Mouse (Mus musculus): ENCODE measurements at regions not wholly inside any gene's neighbourhood (a gene's known extent, or its start where the extent isn't known, plus 50 kb on each side); places are given as distances from the start of the nearest gene placed in this dataset.

GRCm38 (mm10) chr3:65478215-65478614 lies 50.0 kb upstream of the Tiparp start:
- no peak overlapping the region for H3K9ac ChIP-seq
- 87% methylated on average over 6 of the region's 6 CpGs for WGBS
- no peaks in the 10 kb centered on the region for H3K36me3 ChIP-seq
- ATAC-seq (ENCODE audit: borderline replicate concordance, extremely low read depth, low FRiP score, low TSS enrichment): no peak
- H3K4me2 ChIP-seq: no peak overlapping the region
- peaks cover 19% of the 10 kb centered on the region for H3K4me1 ChIP-seq
- H3K9me3 ChIP-seq: no peaks in the 10 kb centered on the region
- H3K4me3 ChIP-seq: no peak overlapping the region
- H3K27ac ChIP-seq: no peak overlapping the region
- H3K27me3 ChIP-seq: no peaks in the 10 kb centered on the region

GRCm38 (mm10) chr3:65477111-65477510 lies 51.1 kb upstream of the Tiparp start:
- ATAC-seq (ENCODE audit: borderline replicate concordance, extremely low read depth, low FRiP score, low TSS enrichment): no peak
- Histone ChIP-seq H3K36me3 (no peaks in the 10 kb centered on the region), H3K9me3 (no peaks in the 10 kb centered on the region), H3K4me2 (no peak overlapping the region), H3K27ac (no peak overlapping the region), H3K27me3 (no peaks in the 10 kb centered on the region), H3K4me3 (no peak overlapping the region), H3K4me1 (peaks cover 8% of the 10 kb centered on the region), H3K9ac (no peak overlapping the region)
- 46% methylated on average over 4 of the region's 4 CpGs for WGBS

- Histone ChIP-seq H3K27me3 (no peaks in the 10 kb centered on the region), H3K9me3 (no peaks in the 10 kb centered on the region), H3K27ac (no peak overlapping the region), H3K4me3 (no peak overlapping the region), H3K4me2 (no peak overlapping the region), H3K4me1 (peaks cover 8% of the 10 kb centered on the region; the same call in 1 of the 2 replicates), H3K36me3 (no peaks in the 10 kb centered on the region), H3K9ac (no peak overlapping the region)
- WGBS: 79% methylated on average over 19 of the region's 19 CpGs
- no peak for ATAC-seq (ENCODE audit: borderline replicate concordance, extremely low read depth, low FRiP score, low TSS enrichment)
Observed at GRCm38 (mm10) chr3:65476091-65476953, 51.9 kb upstream of the Tiparp start.

GRCm38 (mm10) chr3:65474585-65474984 lies 53.6 kb upstream of the Tiparp start:
- H3K4me3 ChIP-seq: no peak overlapping the region
- ATAC-seq (ENCODE audit: borderline replicate concordance, extremely low read depth, low FRiP score, low TSS enrichment): no peak
- H3K27me3 ChIP-seq: no peaks in the 10 kb centered on the region
- H3K4me1 ChIP-seq: peaks cover 8% of the 10 kb centered on the region; the same call in 1 of the 2 replicates
- no peaks in the 10 kb centered on the region for H3K36me3 ChIP-seq
- 64% methylated on average over 7 of the region's 7 CpGs for WGBS
- H3K27ac ChIP-seq: no peak overlapping the region
- no peaks in the 10 kb centered on the region for H3K9me3 ChIP-seq
- H3K4me2 ChIP-seq: no peak overlapping the region
- no peak overlapping the region for H3K9ac ChIP-seq

- peaks cover 3% of the 10 kb centered on the region; the same call in 1 of the 2 replicates for H3K4me1 ChIP-seq
- no peaks in the 10 kb centered on the region for H3K27me3 ChIP-seq
- H3K4me2 ChIP-seq: no peak overlapping the region
- no peak for ATAC-seq (ENCODE audit: borderline replicate concordance, extremely low read depth, low FRiP score, low TSS enrichment)
- H3K4me3 ChIP-seq: no peak overlapping the region
- H3K9me3 ChIP-seq: no peaks in the 10 kb centered on the region
- no peaks in the 10 kb centered on the region for H3K36me3 ChIP-seq
- no peak overlapping the region for H3K27ac ChIP-seq
- WGBS: 87% methylated on average over 7 of the region's 7 CpGs
- H3K9ac ChIP-seq: no peak overlapping the region
Observed at GRCm38 (mm10) chr3:65471796-65472195, 56.4 kb upstream of the Tiparp start.

- no peak overlapping the region for H3K4me2 ChIP-seq
- H3K27ac ChIP-seq: no peak overlapping the region
- H3K9ac ChIP-seq: no peak overlapping the region
- H3K9me3 ChIP-seq: no peaks in the 10 kb centered on the region
- 0 out of 2 replicates have a peak, but pooled peaks cover 6% of the 10 kb centered on the region for H3K4me1 ChIP-seq
- no peak for ATAC-seq (ENCODE audit: borderline replicate concordance, extremely low read depth, low FRiP score, low TSS enrichment)
- H3K4me3 ChIP-seq: no peak overlapping the region
- WGBS: 57% methylated on average over 4 of the region's 4 CpGs
- H3K27me3 ChIP-seq: no peaks in the 10 kb centered on the region
- no peaks in the 10 kb centered on the region for H3K36me3 ChIP-seq
Observed at GRCm38 (mm10) chr3:65469207-65469606, 59.0 kb upstream of the Tiparp start.

GRCm38 (mm10) chr3:65464769-65465168 lies 63.4 kb upstream of the Tiparp start:
- H3K27ac ChIP-seq: no peak overlapping the region
- H3K9me3 ChIP-seq: no peaks in the 10 kb centered on the region
- no peak overlapping the region for H3K4me2 ChIP-seq
- H3K9ac ChIP-seq: no peak overlapping the region
- no peaks in the 10 kb centered on the region for H3K27me3 ChIP-seq
- H3K4me1 ChIP-seq: 0 out of 2 replicates have a peak, but pooled peaks cover 6% of the 10 kb centered on the region
- no peak overlapping the region for H3K4me3 ChIP-seq
- H3K36me3 ChIP-seq: no peaks in the 10 kb centered on the region
- ATAC-seq (ENCODE audit: borderline replicate concordance, extremely low read depth, low FRiP score, low TSS enrichment): peak; percentile 31; the same call in 1 of the 2 replicates
- 33% methylated on average over 5 of the region's 5 CpGs for WGBS

- no peaks in the 10 kb centered on the region for H3K9me3 ChIP-seq
- H3K4me2 ChIP-seq: no peak overlapping the region
- no peak for ATAC-seq (ENCODE audit: borderline replicate concordance, extremely low read depth, low FRiP score, low TSS enrichment)
- H3K4me1 ChIP-seq: peaks cover 8% of the 10 kb centered on the region
- no peaks in the 10 kb centered on the region for H3K27me3 ChIP-seq
- no peak overlapping the region for H3K4me3 ChIP-seq
- H3K27ac ChIP-seq: no peak overlapping the region
- 63% methylated on average over 4 of the region's 4 CpGs for WGBS
- no peaks in the 10 kb centered on the region for H3K36me3 ChIP-seq
- no peak overlapping the region for H3K9ac ChIP-seq
Observed at GRCm38 (mm10) chr3:65460936-65461335, 67.3 kb upstream of the Tiparp start.

- Histone ChIP-seq H3K4me1 (peaks cover 14% of the 10 kb centered on the region), H3K9ac (no peak overlapping the region), H3K9me3 (no peaks in the 10 kb centered on the region), H3K27ac (no peak overlapping the region), H3K4me3 (no peak overlapping the region), H3K36me3 (no peaks in the 10 kb centered on the region), H3K27me3 (no peaks in the 10 kb centered on the region), H3K4me2 (no peak overlapping the region)
- WGBS: 51% methylated on average over 5 of the region's 5 CpGs
- no peak for ATAC-seq (ENCODE audit: borderline replicate concordance, extremely low read depth, low FRiP score, low TSS enrichment)
Observed at GRCm38 (mm10) chr3:65459702-65460101, 67.3 kb upstream of the Ssr3 start.

- no peak overlapping the region for H3K4me3 ChIP-seq
- no peak overlapping the region for H3K4me2 ChIP-seq
- H3K4me1 ChIP-seq: peaks cover 13% of the 10 kb centered on the region
- 61% methylated on average over 6 of the region's 6 CpGs for WGBS
- no peaks in the 10 kb centered on the region for H3K9me3 ChIP-seq
- no peaks in the 10 kb centered on the region for H3K36me3 ChIP-seq
- no peak overlapping the region for H3K27ac ChIP-seq
- no peaks in the 10 kb centered on the region for H3K27me3 ChIP-seq
- no peak for ATAC-seq (ENCODE audit: borderline replicate concordance, extremely low read depth, low FRiP score, low TSS enrichment)
- no peak overlapping the region for H3K9ac ChIP-seq
Observed at GRCm38 (mm10) chr3:65457931-65458330, 65.5 kb upstream of the Ssr3 start.

GRCm38 (mm10) chr3:65455597-65456284 lies 63.3 kb upstream of the Ssr3 start:
- Histone ChIP-seq H3K4me2 (no peak overlapping the region; the same call in 1 of the 2 replicates), H3K9me3 (no peaks in the 10 kb centered on the region), H3K9ac (no peak overlapping the region), H3K27ac (peak overlapping the region; percentile 92), H3K4me1 (peaks cover 13% of the 10 kb centered on the region), H3K36me3 (no peaks in the 10 kb centered on the region), H3K27me3 (no peaks in the 10 kb centered on the region), H3K4me3 (no peak overlapping the region)
- WGBS: 47% methylated on average over 14 of the region's 14 CpGs
- ATAC-seq (ENCODE audit: borderline replicate concordance, extremely low read depth, low FRiP score, low TSS enrichment): peak; percentile 94

GRCm38 (mm10) chr3:65454301-65454700 lies 61.9 kb upstream of the Ssr3 start:
- ATAC-seq (ENCODE audit: borderline replicate concordance, extremely low read depth, low FRiP score, low TSS enrichment): no peak
- Histone ChIP-seq H3K9me3 (no peaks in the 10 kb centered on the region), H3K27me3 (no peaks in the 10 kb centered on the region), H3K36me3 (no peaks in the 10 kb centered on the region), H3K4me3 (no peak overlapping the region), H3K9ac (no peak overlapping the region), H3K27ac (no peak overlapping the region), H3K4me1 (peaks cover 13% of the 10 kb centered on the region), H3K4me2 (no peak overlapping the region)
- 90% methylated on average over 7 of the region's 7 CpGs for WGBS
